Mouse (Mus musculus) cerebellum, postnatal 36 days (tissue): ENCODE results near the gene Mad2l1.

Source experiments
- DNase-seq, 2 experiments: peaks; one replicate each; pipeline ENCODE4 v3.0.0; 2021 to 2022; ENCODE audit warnings: mixed read lengths in 2 of 2

Mad2l1 gene

GRCm38 (mm10) chr6:66535028-66535862 lies at the start of gene Mad2l1:
Gene Mad2l1 (plus strand): TSS chr6:66535390.
- DNase-seq, result peak; percentile 95 to 96

- no peak for DNase-seq
Measured at GRCm38 (mm10) chr6:66493685-66494084, 41.5 kb upstream of the Mad2l1 start.

GRCm38 (mm10) chr6:66516368-66516767 lies 18.8 kb upstream of the Mad2l1 start:
- no peak for DNase-seq

GRCm38 (mm10) chr6:66528386-66528785 lies 6.8 kb upstream of the Mad2l1 start:
- no peak for DNase-seq

- DNase-seq, result peak in 1 of 2 experiments; percentile 21
Measured at GRCm38 (mm10) chr6:66533241-66533640, 1.9 kb upstream of the Mad2l1 start.

- no peak for DNase-seq
Measured at GRCm38 (mm10) chr6:66534366-66534941, 736 bp upstream of the Mad2l1 start.

GRCm38 (mm10) chr6:66535966-66536365 lies 776 bp downstream of the Mad2l1 start:
- no peak for DNase-seq

GRCm38 (mm10) chr6:66559996-66560395 lies 24.8 kb downstream of the Mad2l1 start, which contains the start of gene Vmn1r32:
Gene Vmn1r32 (minus strand): TSS chr6:66560096.
- no peak for DNase-seq

- DNase-seq, result no peak
Measured at GRCm38 (mm10) chr6:66595804-66596203, 60.6 kb downstream of the Mad2l1 start.
